Mouse (Mus musculus) stomach, postnatal 0 days (tissue): ENCODE data around the gene Csde1.

Source experiments
- CTCF ChIP-seq: IDR thresholded peaks from 2 replicates; pipeline ENCODE4 v1.5.1; 2016; ENCODE audit warnings: antibody characterized with exemption, low read depth, mild to moderate bottlenecking, moderate library complexity
- EP300 ChIP-seq: optimal IDR thresholded peaks from 2 replicates; pipeline ENCODE3; 2016; ENCODE audit warnings: antibody characterized with exemption

- no peak for TF ChIP-seq EP300
- TF ChIP-seq CTCF: no peak
These were observed 78.4 kb downstream of the Csde1 start for GRCm38 (mm10) chr3:103098662-103099061.
